In genomic region chr1:186448841-186449650, GRCm38 (mm10) we compare ENCODE assay signal across 10 mouse cellular contexts.
DNase-seq lines count a peak whose midpoint lies in the region; ATAC-seq and TF ChIP-seq lines count a peak whose summit lies in the region.
"Had no signal": no experiment of that assay in that cellular context is flagged by ENCODE, and none has a peak within 500 bp of the region (broad histone marks: within the 10 kb centered on the region; RNA-seq: fewer than 3 reads in every experiment).

No protein-coding gene starts in this region.

- H3K27ac ChIP-seq in heart, embryonic 13.5 days (replicated peaks) = 0 out of 2 replicates have a peak overlapping the region, but pooled peaks have one; percentile 4
- H3K27ac ChIP-seq in forebrain, embryonic 14.5 days (ENCODE audit: low read depth, low read length) = no peak overlapping the region
- peak overlapping the region; percentile 79 for H3K27ac ChIP-seq in limb, embryonic 14.5 days (replicated peaks; ENCODE audit: low read depth, low read length)
- H3K27ac ChIP-seq in intestine, postnatal 0 days (ENCODE audit: low read depth, low read length) = no peak overlapping the region
- H3K27ac ChIP-seq in layer of hippocampus, adult 2 months = no peak overlapping the region
- H3K27ac ChIP-seq: macrophage had no signal

- no peak overlapping the region for H3K4me3 ChIP-seq in heart, embryonic 13.5 days
- H3K4me3 ChIP-seq in forebrain, embryonic 14.5 days (ENCODE audit: low read depth, low read length) = no peak overlapping the region
- no peak overlapping the region for H3K4me3 ChIP-seq in limb, embryonic 14.5 days (replicated peaks; ENCODE audit: low read length)
- no peak overlapping the region for H3K4me3 ChIP-seq in intestine, postnatal 0 days (ENCODE audit: low read depth, low read length)
- H3K4me3 ChIP-seq in layer of hippocampus, adult 2 months = no peak overlapping the region
- H3K4me3 ChIP-seq: erythroblast, embryonic 14.5 days had no signal

- no peaks in the 10 kb centered on the region for H3K36me3 ChIP-seq in heart, embryonic 13.5 days
- no peaks in the 10 kb centered on the region for H3K36me3 ChIP-seq in forebrain, embryonic 14.5 days (ENCODE audit: control insufficient read depth, insufficient read depth, low read length)
- no peaks in the 10 kb centered on the region for H3K36me3 ChIP-seq in limb, embryonic 14.5 days (ENCODE audit: control insufficient read depth, insufficient read depth, low read length)
- no peaks in the 10 kb centered on the region for H3K36me3 ChIP-seq in intestine, postnatal 0 days (ENCODE audit: control insufficient read depth, insufficient read depth)

- peaks cover 24% of the 10 kb centered on the region for H3K4me1 ChIP-seq in heart, embryonic 13.5 days
- no peaks in the 10 kb centered on the region for H3K4me1 ChIP-seq in forebrain, embryonic 14.5 days (ENCODE audit: control insufficient read depth, insufficient read depth, low read length)
- peaks cover 34% of the 10 kb centered on the region for H3K4me1 ChIP-seq in limb, embryonic 14.5 days (ENCODE audit: control insufficient read depth, insufficient read depth, low read length)
- no peaks in the 10 kb centered on the region for H3K4me1 ChIP-seq in intestine, postnatal 0 days (replicated peaks; ENCODE audit: control insufficient read depth, insufficient read depth, low read length)

- TF ChIP-seq POLR2A in limb, embryonic 14.5 days (IDR thresholded peaks at IDR 0.05; ENCODE audit: borderline replicate concordance, extremely low read depth, insufficient read depth, insufficient read length) = no peak

- no peak for TF ChIP-seq CTCF in intestine, postnatal 0 days (IDR thresholded peaks at IDR 0.05; ENCODE audit: low read depth)
- no peak for TF ChIP-seq CTCF in layer of hippocampus, adult 2 months (conservative IDR thresholded peaks at IDR 0.05)

- WGBS in heart, embryonic 13.5 days = 57% methylated on average over 16 of the region's 16 CpGs
- 51% methylated on average over 16 of the region's 16 CpGs for WGBS in forebrain, embryonic 14.5 days
- 19% methylated on average over 16 of the region's 16 CpGs for WGBS in limb, embryonic 14.5 days
- 47% methylated on average over 16 of the region's 16 CpGs for WGBS in intestine, postnatal 0 days

- no peak for DNase-seq in heart, postnatal 36 days
- DNase-seq in adrenal gland, postnatal 36 days = peak; percentile 8 to 19
- peak; percentile 68 for DNase-seq in forebrain, embryonic 14.5 days (ENCODE audit: low spot score)
- DNase-seq in limb, embryonic 14.5 days (ENCODE audit: low spot score) = peak; percentile 82
- no peak for DNase-seq in layer of hippocampus, adult 2 months (ENCODE audit: low spot score in 2 of 2)
- no peak for DNase-seq in spleen, postnatal 14 days (ENCODE audit: low spot score in 2 of 2)

- H3K9ac ChIP-seq in heart, embryonic 13.5 days = no peak overlapping the region
- H3K9ac ChIP-seq in forebrain, embryonic 14.5 days (ENCODE audit: low read length) = no peak overlapping the region
- H3K9ac ChIP-seq in limb, embryonic 14.5 days (ENCODE audit: low read depth, low read length, severe bottlenecking) = no peak overlapping the region; the same call in 1 of the 2 replicates
- no peak overlapping the region for H3K9ac ChIP-seq in intestine, postnatal 0 days (ENCODE audit: low read depth, low read length)

- ATAC-seq in heart, embryonic 13.5 days (ENCODE audit: extremely low read depth, insufficient number of reproducible peaks, low FRiP score, low TSS enrichment) = no peak
- ATAC-seq in forebrain, embryonic 14.5 days = 0 out of 2 replicates have a peak, but pooled peaks have one; percentile 50
- ATAC-seq in limb, embryonic 14.5 days (ENCODE audit: low FRiP score, low read depth) = peak; percentile 63
- ATAC-seq in intestine, postnatal 0 days = no peak

- H3K4me2 ChIP-seq in heart, embryonic 13.5 days = no peak overlapping the region
- no peak overlapping the region for H3K4me2 ChIP-seq in forebrain, embryonic 14.5 days (ENCODE audit: low read length)
- peak overlapping the region; percentile 14; the same call in 1 of the 2 replicates for H3K4me2 ChIP-seq in limb, embryonic 14.5 days (replicated peaks; ENCODE audit: low read depth, low read length, severe bottlenecking)
- H3K4me2 ChIP-seq in intestine, postnatal 0 days (replicated peaks; ENCODE audit: low read depth) = no peak overlapping the region

- intact Hi-C loops in heart, postnatal 36 days (cut with DNase I) = no loop called here

- peaks cover 4% of the 10 kb centered on the region; the same call in 1 of the 2 replicates for H3K27me3 ChIP-seq in heart, embryonic 13.5 days (replicated peaks)
- no peaks in the 10 kb centered on the region for H3K27me3 ChIP-seq in forebrain, embryonic 14.5 days (replicated peaks; ENCODE audit: control insufficient read depth, insufficient read depth, low read length)
- no peaks in the 10 kb centered on the region for H3K27me3 ChIP-seq in limb, embryonic 14.5 days (ENCODE audit: control insufficient read depth, insufficient read depth, low read length)
- no peaks in the 10 kb centered on the region for H3K27me3 ChIP-seq in intestine, postnatal 0 days (replicated peaks; ENCODE audit: control insufficient read depth, insufficient read depth, low read length)

- no peaks in the 10 kb centered on the region for H3K9me3 ChIP-seq in heart, embryonic 13.5 days
- no peaks in the 10 kb centered on the region for H3K9me3 ChIP-seq in forebrain, embryonic 14.5 days (replicated peaks; ENCODE audit: control insufficient read depth, low read length)
- H3K9me3 ChIP-seq in limb, embryonic 14.5 days (ENCODE audit: control insufficient read depth, low read length) = no peaks in the 10 kb centered on the region
- no peaks in the 10 kb centered on the region for H3K9me3 ChIP-seq in intestine, postnatal 0 days (ENCODE audit: control insufficient read depth)

Comparison
In these comparisons a context has a peak if more than half of its experiments do, and no peak if none do; other contexts are left out.
1. ATAC-seq: peak in forebrain, embryonic 14.5 days (single experiment) and limb, embryonic 14.5 days (single experiment); none in heart, embryonic 13.5 days (single experiment) and intestine, postnatal 0 days (single experiment).
2. H3K27ac ChIP-seq: peak in heart, embryonic 13.5 days (single experiment) and limb, embryonic 14.5 days (single experiment); none in forebrain, embryonic 14.5 days (single experiment), intestine, postnatal 0 days (single experiment) and layer of hippocampus, adult 2 months (single experiment).
3. DNase-seq: peak in adrenal gland, postnatal 36 days (2 of 2), forebrain, embryonic 14.5 days (single experiment) and limb, embryonic 14.5 days (single experiment); none in heart, postnatal 36 days (0 of 2), layer of hippocampus, adult 2 months (0 of 2) and spleen, postnatal 14 days (0 of 2).